Mouse (Mus musculus) kidney, embryonic 14.5 days (tissue): ENCODE measurements around the gene Zbtb20. TPM values are rescaled to one million over a fixed set of nuclear protein-coding genes. Genes with fewer than 3 reads are reported as not detected.

Experiments used
- ATAC-seq: fragments of 200-750 bp; cut with Nextera tagmentation; 2 replicates; pipeline ENCODE4 v1.8.0; 2017; ENCODE audit warnings: moderate number of reproducible peaks, mild to moderate bottlenecking, moderate TSS enrichment, moderate library complexity; ENCODE audit not compliant: low FRiP score, low TSS enrichment
- H3K27ac ChIP-seq: fragments of 300-500 bp; sonication (generic); 2 replicates; pipeline ENCODE4 v1.5.1; 2014; ENCODE audit warnings: low read depth, mild to moderate bottlenecking, low read length, moderate library complexity, mixed read lengths
- H3K27me3 ChIP-seq: fragments of 300-500 bp; sonication (generic); 2 replicates; pipeline ENCODE4 v1.6.1; 2014; ENCODE audit warnings: mild to moderate bottlenecking, low read length; ENCODE audit not compliant: control insufficient read depth, insufficient read depth
- H3K36me3 ChIP-seq: fragments of 300-500 bp; sonication (generic); 2 replicates; pipeline ENCODE4 v1.6.1; 2014; ENCODE audit warnings: low read length, mixed read lengths; ENCODE audit not compliant: control insufficient read depth, insufficient read depth
- H3K4me1 ChIP-seq: fragments of 300-500 bp; sonication (generic); 2 replicates; pipeline ENCODE4 v1.6.1; 2014; ENCODE audit warnings: low read length, mixed read lengths; ENCODE audit not compliant: control insufficient read depth, insufficient read depth
- H3K4me2 ChIP-seq: fragments of 300-500 bp; sonication (generic); replicated peaks from 2 replicates; pipeline ENCODE4 v1.6.1; 2014; ENCODE audit warnings: low read depth, mild to moderate bottlenecking, low read length
- H3K4me3 ChIP-seq: fragments of 300-500 bp; sonication (generic); 2 replicates; pipeline ENCODE4 v1.5.1; 2014; ENCODE audit warnings: mild to moderate bottlenecking, low read length
- H3K9ac ChIP-seq: fragments of 300-500 bp; sonication (generic); 2 replicates; pipeline ENCODE4 v1.6.1; 2014; ENCODE audit warnings: low read depth, mild to moderate bottlenecking, low read length, moderate library complexity
- H3K9me3 ChIP-seq: fragments of 300-500 bp; sonication (generic); 2 replicates; pipeline ENCODE4 v1.6.1; 2016; ENCODE audit warnings: low read length; ENCODE audit not compliant: control insufficient read depth
- WGBS: fragments of 180-500 bp; shearing (Covaris S2); extraction: QIAGEN DNeasy Blood & Tissue Kit; methylation state at CpG from one replicate; pipeline ENCODE4 v1.1.7; 2014; 5-methylcytosine and 5-hydroxymethylcytosine counted together
- polyA plus RNA-seq: library from polyadenylated mRNA; unstranded; fragments of >200 nt; fragmentation: Nextera tagmentation; extraction: Ambion mirVana; gene quantifications from 2 replicates; pipeline ENCODE4 v1.2.1, GENCODE M21; 2014

Gene Zbtb20
- polyA plus RNA-seq, 1 experiment from 2014 or later: 43.3 TPM

GRCm38 (mm10) chr16:43650355-43651080 lies 774.8 kb downstream of the Zbtb20 start:
- Histone ChIP-seq H3K27me3 (no peaks in the 10 kb centered on the region), H3K4me1 (no peaks in the 10 kb centered on the region), H3K36me3 (no peaks in the 10 kb centered on the region), H3K9me3 (no peaks in the 10 kb centered on the region), H3K9ac (no peak overlapping the region), H3K4me3 (no peak overlapping the region), H3K27ac (no peak overlapping the region), H3K4me2 (no peak overlapping the region)
- WGBS: 98% methylated on average over 3 of the region's 3 CpGs
- no peak for ATAC-seq

GRCm38 (mm10) chr16:43653288-43653687 lies 777.6 kb downstream of the Zbtb20 start:
- Histone ChIP-seq H3K27ac (no peak overlapping the region), H3K4me2 (no peak overlapping the region), H3K36me3 (no peaks in the 10 kb centered on the region), H3K27me3 (no peaks in the 10 kb centered on the region), H3K9ac (no peak overlapping the region), H3K4me1 (no peaks in the 10 kb centered on the region), H3K4me3 (no peak overlapping the region), H3K9me3 (no peaks in the 10 kb centered on the region)
- no peak for ATAC-seq
- 82% methylated on average over 2 of the region's 2 CpGs for WGBS

- Histone ChIP-seq H3K4me2 (no peak overlapping the region), H3K27me3 (no peaks in the 10 kb centered on the region), H3K4me1 (no peaks in the 10 kb centered on the region), H3K4me3 (no peak overlapping the region), H3K9me3 (no peaks in the 10 kb centered on the region), H3K36me3 (no peaks in the 10 kb centered on the region), H3K27ac (no peak overlapping the region), H3K9ac (no peak overlapping the region)
- ATAC-seq: no peak
- 90% methylated on average over 3 of the region's 3 CpGs for WGBS
Measured at GRCm38 (mm10) chr16:43654269-43654668, 778.6 kb downstream of the Zbtb20 start.

GRCm38 (mm10) chr16:43655183-43655787 lies 779.6 kb downstream of the Zbtb20 start:
- H3K4me3 ChIP-seq: no peak overlapping the region
- no peaks in the 10 kb centered on the region for H3K27me3 ChIP-seq
- H3K36me3 ChIP-seq: no peaks in the 10 kb centered on the region
- 87% methylated on average over 6 of the region's 6 CpGs for WGBS
- H3K4me2 ChIP-seq: no peak overlapping the region
- no peak overlapping the region for H3K27ac ChIP-seq
- ATAC-seq: no peak
- no peaks in the 10 kb centered on the region for H3K4me1 ChIP-seq
- no peaks in the 10 kb centered on the region for H3K9me3 ChIP-seq
- H3K9ac ChIP-seq: no peak overlapping the region

GRCm38 (mm10) chr16:43661576-43661975 lies 785.9 kb downstream of the Zbtb20 start:
- ATAC-seq: no peak
- Histone ChIP-seq H3K4me3 (no peak overlapping the region), H3K36me3 (no peaks in the 10 kb centered on the region), H3K4me2 (no peak overlapping the region), H3K27me3 (no peaks in the 10 kb centered on the region), H3K9ac (no peak overlapping the region), H3K27ac (no peak overlapping the region), H3K9me3 (no peaks in the 10 kb centered on the region), H3K4me1 (0 out of 2 replicates have a peak, but pooled peaks cover 2% of the 10 kb centered on the region)
- 93% methylated on average over 5 of the region's 5 CpGs for WGBS

GRCm38 (mm10) chr16:43662124-43663004 lies 786.7 kb downstream of the Zbtb20 start:
- 88% methylated on average over 10 of the region's 10 CpGs for WGBS
- ATAC-seq: no peak
- Histone ChIP-seq H3K9me3 (no peaks in the 10 kb centered on the region), H3K36me3 (no peaks in the 10 kb centered on the region), H3K27me3 (no peaks in the 10 kb centered on the region), H3K9ac (no peak overlapping the region), H3K27ac (no peak overlapping the region), H3K4me2 (no peak overlapping the region), H3K4me3 (no peak overlapping the region), H3K4me1 (0 out of 2 replicates have a peak, but pooled peaks cover 2% of the 10 kb centered on the region)

GRCm38 (mm10) chr16:43663978-43664579 lies 788.4 kb downstream of the Zbtb20 start, which contains the start of gene Tigit:
TSS of gene Tigit (minus strand) at chr16:43664146.
- no peak within 1 kb of the TSS for H3K4me3 ChIP-seq
- H3K4me2 ChIP-seq: no peak within 1 kb of the TSS
- H3K36me3 ChIP-seq: no peaks in the 10 kb centered on the region
- WGBS: 56% methylated on average over 7 of the region's 7 CpGs
- no peak within 1 kb of the TSS for H3K9ac ChIP-seq
- H3K4me1 ChIP-seq: 0 out of 2 replicates have a peak, but pooled peaks cover 2% of the 10 kb centered on the region
- no peaks in the 10 kb centered on the region for H3K9me3 ChIP-seq
- H3K27ac ChIP-seq: no peak within 1 kb of the TSS
- no peak for ATAC-seq
- no peaks in the 10 kb centered on the region for H3K27me3 ChIP-seq

GRCm38 (mm10) chr16:43664861-43665260 lies 789.2 kb downstream of the Zbtb20 start:
- no peaks in the 10 kb centered on the region for H3K27me3 ChIP-seq
- no peak overlapping the region for H3K4me2 ChIP-seq
- no peak overlapping the region for H3K9ac ChIP-seq
- no peak for ATAC-seq
- no peaks in the 10 kb centered on the region for H3K9me3 ChIP-seq
- no peak overlapping the region for H3K27ac ChIP-seq
- H3K36me3 ChIP-seq: no peaks in the 10 kb centered on the region
- 0 out of 2 replicates have a peak, but pooled peaks cover 2% of the 10 kb centered on the region for H3K4me1 ChIP-seq
- H3K4me3 ChIP-seq: no peak overlapping the region
